Mouse (Mus musculus): ENCODE results near the gene Gja5. TPM values are rescaled to one million over a fixed set of nuclear protein-coding genes. Genes with fewer than 3 reads are reported as not detected.

The Gja5 gene
- polyA plus RNA-seq, 1 experiment from 2014 or later, result 5.8 TPM

DNA sequence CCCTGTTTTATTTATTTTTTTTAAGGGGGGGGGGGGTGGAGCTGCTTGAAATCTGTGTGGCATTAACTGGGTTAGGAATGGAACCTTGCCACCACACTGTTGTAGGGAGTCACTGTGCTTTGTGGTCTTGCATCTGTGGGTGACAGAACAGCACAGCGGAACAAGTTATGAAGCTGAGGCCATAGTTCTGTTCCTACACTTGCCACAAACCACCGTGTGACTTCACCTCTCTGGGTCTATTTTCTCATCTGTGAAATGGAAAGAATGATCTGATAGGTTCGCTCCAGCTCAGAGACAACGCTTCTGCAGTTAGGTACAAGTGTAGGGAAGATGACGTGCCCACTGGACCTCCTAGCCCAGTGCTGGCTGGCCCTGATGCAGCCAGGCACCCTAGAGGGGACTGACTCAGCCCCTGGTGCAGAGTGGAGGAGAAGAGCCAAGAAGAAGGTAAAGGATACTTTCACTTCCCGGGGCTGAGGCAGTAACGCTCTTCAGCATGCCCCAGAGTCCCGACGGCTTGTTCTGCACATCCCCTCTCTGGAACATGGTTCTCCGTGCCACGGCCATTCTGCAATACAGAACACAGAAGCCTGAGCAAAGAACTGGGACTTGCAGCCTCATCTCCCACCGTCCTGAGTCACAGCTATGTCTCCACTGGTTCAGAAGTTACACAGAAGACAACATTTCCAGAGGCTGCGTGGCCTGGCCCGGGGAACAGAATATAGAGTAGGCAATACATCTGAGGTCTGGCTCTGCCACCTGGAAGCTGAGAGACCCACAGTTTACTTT lies 22.2 kb upstream of the Gja5 start:
- 94% methylated on average over 14 of the region's 14 CpGs for WGBS

DNA sequence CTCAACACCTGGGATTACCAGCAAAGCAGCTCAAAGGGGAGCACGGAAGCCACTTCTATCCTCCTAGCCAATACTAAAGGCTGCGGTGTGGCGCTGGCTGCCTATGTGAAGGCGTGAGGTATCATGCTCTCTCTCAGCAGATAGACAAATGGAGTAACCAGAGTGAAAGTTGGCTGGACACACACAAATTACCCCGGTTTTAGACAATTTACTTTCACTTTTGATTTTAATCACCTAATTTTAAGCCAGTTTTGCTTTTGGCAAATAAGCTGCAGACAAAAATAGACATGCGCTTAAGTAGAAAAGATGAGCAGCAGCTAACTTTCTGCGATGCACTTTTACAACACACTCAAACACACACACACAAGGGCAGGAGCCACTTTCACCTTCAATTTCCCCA lies 20.8 kb upstream of the Gja5 start:
- Histone ChIP-seq H3K4me2 (replicated peaks) (no peak overlapping the region), H3K36me3 (peaks cover 67% of the 10 kb centered on the region), H3K4me3 (no peak overlapping the region), H3K4me1 (no peaks in the 10 kb centered on the region), H3K27me3 (no peaks in the 10 kb centered on the region), H3K27ac (no peak overlapping the region), H3K9me3 (replicated peaks) (no peaks in the 10 kb centered on the region), H3K9ac (no peak overlapping the region)
- no peak for ATAC-seq (ENCODE audit: low FRiP score)
- WGBS, result 97% methylated on average over 7 of the region's 7 CpGs

More for the DNA sequence above, 22.2 kb upstream of the Gja5 start:
- no peak for ATAC-seq (ENCODE audit: low FRiP score)
- no peak overlapping the region for H3K9ac ChIP-seq
- no peak overlapping the region for H3K4me2 ChIP-seq (replicated peaks)
- no peaks in the 10 kb centered on the region for H3K9me3 ChIP-seq (replicated peaks)
- no peak overlapping the region for H3K4me3 ChIP-seq
- no peaks in the 10 kb centered on the region for H3K27me3 ChIP-seq
- no peak overlapping the region for H3K27ac ChIP-seq
- H3K4me1 ChIP-seq, result no peaks in the 10 kb centered on the region
- H3K36me3 ChIP-seq, result peaks cover 71% of the 10 kb centered on the region

- H3K4me1 ChIP-seq, result peaks cover 6% of the 10 kb centered on the region
- H3K9ac ChIP-seq, result no peak overlapping the region
- ATAC-seq (ENCODE audit: low FRiP score), result no peak
- 94% methylated on average over 4 of the region's 4 CpGs for WGBS
- no peak overlapping the region for H3K4me2 ChIP-seq (replicated peaks)
- no peak overlapping the region for H3K27ac ChIP-seq
- H3K9me3 ChIP-seq (replicated peaks), result no peaks in the 10 kb centered on the region
- peaks cover 9% of the 10 kb centered on the region for H3K36me3 ChIP-seq
- H3K4me3 ChIP-seq, result no peak overlapping the region
- peaks cover 11% of the 10 kb centered on the region; the same call in 1 of the 2 replicates for H3K27me3 ChIP-seq
These were observed 2.0 kb upstream of the Gja5 start for GRCm38 (mm10) chr3:96902336-96902999.

GRCm38 (mm10) chr3:96904851-96905541 lies 503 bp downstream of the Gja5 start, which contains the start of gene Gpr89:
Gene Gpr89 (minus strand): TSS chr3:96905346.
- Histone ChIP-seq H3K27ac (peak within 1 kb of the TSS; percentile 17; the same call in 1 of the 2 replicates), H3K4me3 (peak within 1 kb of the TSS; percentile 97), H3K4me1 (peaks cover 6% of the 10 kb centered on the region), H3K27me3 (peaks cover 11% of the 10 kb centered on the region; the same call in 1 of the 2 replicates), H3K36me3 (no peaks in the 10 kb centered on the region), H3K9ac (peak within 1 kb of the TSS; percentile 91), H3K4me2 (replicated peaks) (peak within 1 kb of the TSS; percentile 85), H3K9me3 (replicated peaks) (no peaks in the 10 kb centered on the region)
- peak; percentile 97 for ATAC-seq (ENCODE audit: low FRiP score)
- under 1% methylated on average over 40 of the region's 40 CpGs for WGBS

- Histone ChIP-seq H3K4me3 (peak overlapping the region; percentile 97), H3K4me1 (peaks cover 6% of the 10 kb centered on the region), H3K9ac (peak overlapping the region; percentile 91; the same call in 1 of the 2 replicates), H3K4me2 (replicated peaks) (peak overlapping the region; percentile 85), H3K36me3 (no peaks in the 10 kb centered on the region), H3K27ac (no peak overlapping the region), H3K9me3 (replicated peaks) (no peaks in the 10 kb centered on the region), H3K27me3 (peaks cover 11% of the 10 kb centered on the region; the same call in 1 of the 2 replicates)
- ATAC-seq (ENCODE audit: low FRiP score), result peak; percentile 61
- 51% methylated on average over 9 of the region's 9 CpGs for WGBS
These were observed 1.1 kb downstream of the Gja5 start for GRCm38 (mm10) chr3:96905592-96905991.

- H3K4me3 ChIP-seq, result no peak overlapping the region
- no peak for ATAC-seq (ENCODE audit: low FRiP score)
- H3K4me1 ChIP-seq, result no peaks in the 10 kb centered on the region
- no peak overlapping the region for H3K4me2 ChIP-seq (replicated peaks)
- H3K36me3 ChIP-seq, result no peaks in the 10 kb centered on the region
- H3K27me3 ChIP-seq, result no peaks in the 10 kb centered on the region
- no peak overlapping the region for H3K27ac ChIP-seq
- no peak overlapping the region for H3K9ac ChIP-seq
- H3K9me3 ChIP-seq (replicated peaks), result no peaks in the 10 kb centered on the region
- 77% methylated on average over 7 of the region's 7 CpGs for WGBS
These were observed 16.5 kb downstream of the Gja5 start for GRCm38 (mm10) chr3:96920991-96921390.

GRCm38 (mm10) chr3:96924631-96925030 lies 20.1 kb downstream of the Gja5 start:
- no peak overlapping the region for H3K9ac ChIP-seq
- 87% methylated on average over 4 of the region's 4 CpGs for WGBS
- no peak for ATAC-seq (ENCODE audit: low FRiP score)

GRCm38 (mm10) chr3:96925920-96926319 lies 21.4 kb downstream of the Gja5 start, which contains the start of gene Gja8:
Gene Gja8 (minus strand): TSS chr3:96926020.
- Histone ChIP-seq H3K36me3 (no peaks in the 10 kb centered on the region), H3K27ac (no peak within 1 kb of the TSS), H3K27me3 (no peaks in the 10 kb centered on the region), H3K9me3 (replicated peaks) (no peaks in the 10 kb centered on the region), H3K4me3 (no peak within 1 kb of the TSS), H3K4me1 (peaks cover 3% of the 10 kb centered on the region), H3K9ac (no peak within 1 kb of the TSS), H3K4me2 (replicated peaks) (no peak within 1 kb of the TSS)
- 66% methylated on average over 6 of the region's 6 CpGs for WGBS
- ATAC-seq (ENCODE audit: low FRiP score), result no peak

More at GRCm38 (mm10) chr3:96924631-96925030, 20.1 kb downstream of the Gja5 start:
- Histone ChIP-seq H3K4me3 (no peak overlapping the region), H3K4me1 (no peaks in the 10 kb centered on the region), H3K4me2 (replicated peaks) (no peak overlapping the region), H3K9me3 (replicated peaks) (no peaks in the 10 kb centered on the region), H3K36me3 (no peaks in the 10 kb centered on the region), H3K27ac (no peak overlapping the region), H3K27me3 (no peaks in the 10 kb centered on the region)

GRCm38 (mm10) chr3:96931261-96931681 lies 26.8 kb downstream of the Gja5 start:
- Histone ChIP-seq H3K4me2 (replicated peaks) (peak overlapping the region; percentile 26), H3K4me3 (no peak overlapping the region), H3K27ac (no peak overlapping the region), H3K4me1 (peaks cover 15% of the 10 kb centered on the region), H3K9ac (no peak overlapping the region), H3K36me3 (no peaks in the 10 kb centered on the region), H3K9me3 (replicated peaks) (no peaks in the 10 kb centered on the region), H3K27me3 (peaks cover 16% of the 10 kb centered on the region)
- peak; percentile 80 for ATAC-seq (ENCODE audit: low FRiP score)
- WGBS, result 18% methylated on average over 5 of the region's 5 CpGs

DNA sequence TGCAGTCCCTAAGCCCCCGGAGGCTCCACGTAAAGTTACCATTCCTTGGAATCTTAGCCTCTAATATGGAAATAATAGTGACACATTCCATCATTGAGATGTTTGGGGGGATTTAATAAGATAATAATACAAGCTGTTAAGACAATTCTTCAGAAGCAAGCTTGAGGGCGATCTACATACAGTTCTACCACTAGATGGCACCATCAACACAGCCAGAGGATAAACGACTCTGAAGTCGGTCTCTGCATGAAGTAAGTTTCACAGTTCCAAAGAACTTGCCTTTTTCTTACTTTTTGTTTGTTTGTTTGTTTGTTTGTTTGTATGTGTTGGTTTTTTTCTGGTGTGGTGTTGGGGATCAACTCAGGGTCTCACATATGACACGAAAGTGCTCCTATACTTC lies 31.7 kb downstream of the Gja5 start:
- Histone ChIP-seq H3K36me3 (no peaks in the 10 kb centered on the region), H3K27me3 (peaks cover 24% of the 10 kb centered on the region), H3K27ac (no peak overlapping the region), H3K9ac (no peak overlapping the region), H3K9me3 (replicated peaks) (no peaks in the 10 kb centered on the region), H3K4me2 (replicated peaks) (no peak overlapping the region), H3K4me3 (no peak overlapping the region), H3K4me1 (peaks cover 26% of the 10 kb centered on the region)
- 13% methylated on average over 6 of the region's 6 CpGs for WGBS
- no peak for ATAC-seq (ENCODE audit: low FRiP score)

- H3K9me3 ChIP-seq (replicated peaks), result no peaks in the 10 kb centered on the region
- H3K4me3 ChIP-seq, result no peak overlapping the region
- H3K4me1 ChIP-seq, result peaks cover 17% of the 10 kb centered on the region
- 17% methylated on average over 5 of the region's 5 CpGs for whole genome bisulfite sequencing
- H3K27ac ChIP-seq, result 0 out of 2 replicates have a peak overlapping the region, but pooled peaks have one; percentile 30
- H3K4me2 ChIP-seq (replicated peaks), result no peak overlapping the region
- ATAC-seq (ENCODE audit: low FRiP score), result peak; percentile 75
- no peak overlapping the region for H3K9ac ChIP-seq
- H3K36me3 ChIP-seq, result no peaks in the 10 kb centered on the region
- peaks cover 24% of the 10 kb centered on the region for H3K27me3 ChIP-seq
These were observed 33.1 kb downstream of the Gja5 start for GRCm38 (mm10) chr3:96937606-96938005.

- Histone ChIP-seq H3K27me3 (peaks cover 24% of the 10 kb centered on the region), H3K4me1 (peaks cover 17% of the 10 kb centered on the region), H3K27ac (no peak overlapping the region), H3K4me2 (replicated peaks) (peak overlapping the region; percentile 47), H3K9me3 (replicated peaks) (peaks cover 4% of the 10 kb centered on the region), H3K4me3 (peak overlapping the region; percentile 20), H3K36me3 (no peaks in the 10 kb centered on the region), H3K9ac (peak overlapping the region; percentile 18; the same call in 1 of the 2 replicates)
- ATAC-seq (ENCODE audit: low FRiP score), result peak; percentile 71
- WGBS, result 12% methylated on average over 11 of the region's 11 CpGs
These were observed 34.2 kb downstream of the Gja5 start for GRCm38 (mm10) chr3:96938738-96939137.
